Mouse (Mus musculus) neural tube, embryonic 11.5 days (tissue): ENCODE data around the gene Glmp. TPM values are rescaled to one million over a fixed set of nuclear protein-coding genes. Genes with fewer than 3 reads are reported as not detected.

Experiments used
- ATAC-seq: fragments of 200-750 bp; cut with Nextera tagmentation; 2 replicates; pipeline ENCODE4 v1.8.0; 2017; ENCODE audit warnings: moderate number of reproducible peaks, mild to moderate bottlenecking, moderate TSS enrichment, moderate library complexity; ENCODE audit not compliant: insufficient read depth, low FRiP score, low TSS enrichment
- DNase-seq: peaks from one replicate; pipeline ENCODE4 v3.0.0-alpha.2; 2015; ENCODE audit warnings: low spot score
- H3K27ac ChIP-seq: fragments of 300-500 bp; sonication (generic); 2 replicates; pipeline ENCODE4 v1.5.1; 2014; ENCODE audit warnings: low read depth, mild to moderate bottlenecking, low read length
- H3K27me3 ChIP-seq: fragments of 300-500 bp; sonication (generic); 2 replicates; pipeline ENCODE4 v1.6.1; 2014; ENCODE audit warnings: mild to moderate bottlenecking, low read length, mixed read lengths; ENCODE audit not compliant: control insufficient read depth, insufficient read depth
- H3K36me3 ChIP-seq: fragments of 300-500 bp; sonication (generic); 2 replicates; pipeline ENCODE4 v1.6.1; 2014; ENCODE audit warnings: mild to moderate bottlenecking, low read length, moderate library complexity, mixed read lengths; ENCODE audit not compliant: control insufficient read depth, insufficient read depth
- H3K4me1 ChIP-seq: fragments of 300-500 bp; sonication (generic); 2 replicates; pipeline ENCODE4 v1.6.1; 2014; ENCODE audit warnings: low read length, mixed read lengths; ENCODE audit not compliant: control insufficient read depth, insufficient read depth
- H3K4me2 ChIP-seq: fragments of 300-500 bp; sonication (generic); 2 replicates; pipeline ENCODE4 v1.6.1; 2014; ENCODE audit warnings: low read depth, mild to moderate bottlenecking, moderate library complexity
- H3K4me3 ChIP-seq: fragments of 300-500 bp; sonication (generic); 2 replicates; pipeline ENCODE4 v1.5.1; 2014; ENCODE audit warnings: low read depth, low read length
- H3K9ac ChIP-seq: fragments of 300-500 bp; sonication (generic); 2 replicates; pipeline ENCODE4 v1.6.1; 2014; ENCODE audit warnings: mild to moderate bottlenecking, low read length
- H3K9me3 ChIP-seq: fragments of 300-500 bp; sonication (generic); 2 replicates; pipeline ENCODE4 v1.6.1; 2016; ENCODE audit warnings: low read length; ENCODE audit not compliant: control insufficient read depth
- WGBS: fragments of 180-500 bp; shearing (Covaris S2); extraction: QIAGEN DNeasy Blood & Tissue Kit; methylation state at CpG from one replicate; pipeline ENCODE4 v1.1.7; 2014; 5-methylcytosine and 5-hydroxymethylcytosine counted together
- polyA plus RNA-seq: library from polyadenylated mRNA; unstranded; fragments of >200 nt; fragmentation: Nextera tagmentation; extraction: Ambion mirVana; gene quantifications from 2 replicates; pipeline ENCODE4 v1.2.1, GENCODE M21; 2014

Gene Glmp
- polyA plus RNA-seq, 1 experiment from 2014 or later = 70.5 TPM

DNA sequence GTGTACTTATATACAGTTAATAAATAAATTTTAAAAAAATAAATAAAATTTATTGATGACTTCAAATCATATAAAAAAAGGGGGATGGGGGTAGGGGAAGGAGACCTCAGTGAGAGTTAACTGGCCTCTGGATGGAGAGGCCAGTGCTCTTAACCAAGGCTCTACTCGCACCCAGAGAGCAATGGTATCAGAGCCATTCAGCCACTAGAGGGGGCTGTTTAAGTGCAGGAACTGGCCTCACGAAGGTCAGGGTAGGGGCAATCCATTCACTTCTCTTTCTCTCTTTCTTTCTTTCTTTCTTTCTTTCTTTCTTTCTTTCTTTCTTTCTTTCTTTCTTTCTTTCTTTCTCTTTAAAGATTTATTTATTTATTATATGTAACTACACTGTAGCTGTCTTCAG, 6.5 kb downstream of the Glmp start:
- no peaks in the 10 kb centered on the region; the same call in 1 of the 2 replicates for H3K36me3 ChIP-seq
- peaks cover 7% of the 10 kb centered on the region; the same call in 1 of the 2 replicates for H3K4me1 ChIP-seq
- H3K9me3 ChIP-seq = no peaks in the 10 kb centered on the region
- no peak overlapping the region for H3K27ac ChIP-seq
- no peak for ATAC-seq
- no peak overlapping the region for H3K4me3 ChIP-seq
- H3K27me3 ChIP-seq = no peaks in the 10 kb centered on the region
- 25% methylated on average over 2 of the region's 2 CpGs for WGBS
- no peak overlapping the region for H3K4me2 ChIP-seq
- H3K9ac ChIP-seq = no peak overlapping the region
- no peak for DNase-seq

DNA sequence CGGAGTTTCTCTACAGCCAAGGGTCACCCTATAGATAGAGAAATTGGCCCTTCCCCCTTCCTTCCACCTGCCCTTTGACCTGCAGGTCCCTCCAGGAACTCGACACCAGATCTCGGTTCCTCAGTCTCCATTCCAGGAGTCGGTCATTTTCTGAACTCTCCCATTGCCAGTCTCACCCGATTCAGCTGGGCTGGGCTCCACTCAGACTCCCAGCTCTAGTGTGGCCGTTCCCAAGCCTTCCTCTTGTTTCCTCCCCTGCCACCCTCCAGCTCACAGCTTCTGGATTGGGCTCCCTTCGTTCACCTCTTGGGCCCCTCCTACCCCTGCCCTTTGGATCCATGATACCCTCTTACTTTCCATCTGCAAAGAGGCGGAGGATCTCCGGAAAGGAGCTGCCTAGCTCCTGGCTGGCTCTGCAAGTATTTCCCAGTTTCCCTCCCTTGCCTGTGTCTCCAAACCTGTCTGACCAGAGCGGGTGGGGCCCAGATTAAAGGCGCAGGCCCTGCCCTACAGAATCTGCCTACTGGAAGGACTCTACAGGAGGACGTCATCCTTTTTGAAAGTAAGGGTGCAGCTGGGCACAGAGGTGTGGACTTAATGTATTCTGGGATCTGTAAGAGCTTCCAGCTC, 9.3 kb downstream of the Glmp start:
- 53% methylated on average over 12 of the region's 12 CpGs for WGBS
- Histone ChIP-seq H3K9ac (no peak overlapping the region), H3K4me2 (no peak overlapping the region), H3K27me3 (no peaks in the 10 kb centered on the region), H3K9me3 (no peaks in the 10 kb centered on the region), H3K4me3 (no peak overlapping the region), H3K27ac (no peak overlapping the region), H3K36me3 (no peaks in the 10 kb centered on the region; the same call in 1 of the 2 replicates), H3K4me1 (peaks cover 10% of the 10 kb centered on the region; the same call in 1 of the 2 replicates)
- peak; percentile 8 for DNase-seq
- no peak for ATAC-seq

DNA sequence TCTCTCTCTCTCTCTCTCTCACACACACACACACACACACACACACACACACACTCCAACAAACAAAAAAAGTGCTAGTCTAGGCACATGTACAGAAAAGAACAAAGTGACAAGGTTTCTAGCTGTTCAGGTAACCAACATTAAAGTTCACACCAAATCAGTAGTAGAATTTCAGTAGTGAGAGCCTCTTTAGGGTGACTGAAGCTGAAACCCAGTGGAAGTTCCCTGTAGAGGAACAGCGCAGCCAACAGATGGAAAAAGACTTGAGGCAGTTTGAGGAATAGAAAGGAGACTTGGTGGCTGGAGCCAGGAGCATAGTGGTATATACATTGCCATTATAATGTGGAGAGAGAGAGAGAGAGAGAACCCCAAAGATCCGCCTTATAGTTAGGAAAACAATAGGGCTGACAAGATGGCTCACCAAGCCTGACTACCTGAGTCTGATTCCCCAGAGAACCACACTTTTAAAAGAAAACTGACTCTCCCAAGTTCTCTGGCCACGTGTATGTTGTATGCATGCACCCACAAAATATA, 10.1 kb downstream of the Glmp start:
- H3K4me1 ChIP-seq = peaks cover 10% of the 10 kb centered on the region; the same call in 1 of the 2 replicates
- peak overlapping the region; percentile 63 for H3K4me3 ChIP-seq
- DNase-seq (peak; percentile 6), ATAC-seq (no peak)
- 36% methylated on average over 3 of the region's 3 CpGs for WGBS
- H3K27ac ChIP-seq = no peak overlapping the region
- H3K27me3 ChIP-seq = no peaks in the 10 kb centered on the region
- H3K36me3 ChIP-seq = no peaks in the 10 kb centered on the region
- peak overlapping the region; percentile 80 for H3K9ac ChIP-seq
- no peaks in the 10 kb centered on the region for H3K9me3 ChIP-seq
- H3K4me2 ChIP-seq = peak overlapping the region; percentile 65

DNA sequence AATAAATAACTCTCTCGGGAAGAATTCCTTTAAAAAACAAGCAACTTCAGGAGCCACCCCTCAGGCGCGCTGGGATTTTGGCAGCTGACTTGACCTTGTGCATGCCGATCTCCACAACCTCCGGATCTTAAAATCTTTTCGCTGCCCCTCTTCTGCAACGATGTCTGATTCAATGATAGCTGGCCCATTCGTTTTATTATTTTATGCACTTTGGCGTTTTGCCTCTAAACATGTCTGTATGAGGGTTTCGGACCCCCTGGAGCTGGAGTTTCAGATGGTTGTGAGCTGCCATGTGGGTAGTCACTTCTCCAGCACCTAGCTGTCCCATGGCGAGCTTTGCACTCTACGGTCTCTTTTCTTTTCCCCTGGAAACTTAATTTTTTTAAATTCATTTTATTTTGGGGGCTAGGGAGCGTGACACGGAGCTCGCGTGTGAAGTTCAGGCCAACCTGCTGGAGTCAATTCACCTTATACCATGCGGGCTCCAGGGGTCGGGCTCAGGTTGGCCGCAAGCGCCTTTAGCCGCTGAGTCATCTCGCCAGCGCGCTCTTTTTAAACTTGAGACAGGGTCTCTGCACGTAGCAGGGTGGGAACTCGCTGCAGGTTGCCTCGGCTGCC, 10.7 kb downstream of the Glmp start:
- peak overlapping the region; percentile 63 for H3K4me3 ChIP-seq
- H3K4me1 ChIP-seq = peaks cover 10% of the 10 kb centered on the region; the same call in 1 of the 2 replicates
- peak overlapping the region; percentile 65 for H3K4me2 ChIP-seq
- ATAC-seq = peak; percentile 51
- H3K27me3 ChIP-seq = no peaks in the 10 kb centered on the region
- H3K9me3 ChIP-seq = no peaks in the 10 kb centered on the region
- H3K27ac ChIP-seq = peak overlapping the region; percentile 67
- peak overlapping the region; percentile 80 for H3K9ac ChIP-seq
- DNase-seq = no peak
- H3K36me3 ChIP-seq = no peaks in the 10 kb centered on the region
- 1% methylated on average over 27 of the region's 27 CpGs for WGBS

DNA sequence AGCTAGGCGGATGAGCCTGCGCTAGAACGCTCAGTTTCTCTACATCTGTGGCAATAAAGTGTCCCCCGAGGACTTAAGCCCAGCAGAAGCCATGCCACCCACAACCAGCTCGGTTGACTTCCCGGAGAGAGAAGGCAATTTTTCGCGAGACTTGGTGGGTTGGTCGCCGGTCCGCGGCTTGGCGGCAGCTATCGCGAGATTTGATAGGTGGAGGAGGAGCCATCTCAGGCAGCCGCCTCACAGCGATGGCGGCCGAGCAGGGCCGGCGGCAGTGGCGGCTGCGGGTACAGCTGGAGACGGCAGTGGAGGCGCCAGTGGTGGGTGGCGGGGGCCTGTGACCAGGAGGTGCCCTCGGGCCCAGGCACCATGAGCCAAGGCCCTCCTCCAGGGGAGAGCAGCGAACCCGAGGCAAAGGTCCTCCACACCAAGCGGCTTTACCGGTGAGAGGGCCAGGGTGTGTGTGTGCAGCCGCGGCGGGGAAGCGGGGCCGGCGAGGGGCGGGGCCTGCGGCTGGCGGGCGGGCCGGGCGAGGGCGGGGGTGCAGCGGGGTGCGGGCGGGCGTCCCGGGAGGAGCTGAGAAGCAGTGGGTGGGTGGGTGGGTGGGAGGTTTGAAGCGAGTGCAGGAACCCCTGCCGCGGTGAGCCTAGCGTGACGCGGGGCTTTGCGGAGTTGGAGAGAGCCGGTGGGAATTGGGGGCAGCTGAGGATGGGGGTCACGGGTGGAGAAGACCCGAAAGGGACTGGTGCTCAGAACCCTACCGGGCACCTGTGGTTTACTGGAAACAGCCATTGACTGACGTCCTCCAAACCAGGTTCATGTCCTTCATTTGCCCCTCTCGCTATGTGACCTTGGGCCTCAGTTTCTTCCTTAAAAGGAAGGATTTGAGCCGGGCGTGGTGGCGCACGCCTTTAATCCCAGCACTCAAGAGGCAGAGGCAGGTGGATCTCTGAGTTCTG, 11.5 kb downstream of the Glmp start, which contains the start of the genes Tmem79 and Smg5:
TSS of gene Tmem79 (minus strand) at position 91 of the 956 bp plus-strand sequence.
TSS of gene Smg5 (plus strand) at position 203 of the 956 bp plus-strand sequence.
- H3K27me3 ChIP-seq = no peaks in the 10 kb centered on the region
- no peaks in the 10 kb centered on the region for H3K9me3 ChIP-seq
- H3K27ac ChIP-seq = peak within 1 kb of the TSS; percentile 67
- WGBS = 2% methylated on average over 46 of the region's 66 CpGs
- H3K4me3 ChIP-seq = peak within 1 kb of the TSS; percentile 63
- no peaks in the 10 kb centered on the region for H3K36me3 ChIP-seq
- H3K4me1 ChIP-seq = peaks cover 10% of the 10 kb centered on the region; the same call in 1 of the 2 replicates
- ATAC-seq = peak; percentile 92
- peak; percentile 94 for DNase-seq
- H3K9ac ChIP-seq = peak within 1 kb of the TSS; percentile 80
- H3K4me2 ChIP-seq = peak within 1 kb of the TSS; percentile 65

DNA sequence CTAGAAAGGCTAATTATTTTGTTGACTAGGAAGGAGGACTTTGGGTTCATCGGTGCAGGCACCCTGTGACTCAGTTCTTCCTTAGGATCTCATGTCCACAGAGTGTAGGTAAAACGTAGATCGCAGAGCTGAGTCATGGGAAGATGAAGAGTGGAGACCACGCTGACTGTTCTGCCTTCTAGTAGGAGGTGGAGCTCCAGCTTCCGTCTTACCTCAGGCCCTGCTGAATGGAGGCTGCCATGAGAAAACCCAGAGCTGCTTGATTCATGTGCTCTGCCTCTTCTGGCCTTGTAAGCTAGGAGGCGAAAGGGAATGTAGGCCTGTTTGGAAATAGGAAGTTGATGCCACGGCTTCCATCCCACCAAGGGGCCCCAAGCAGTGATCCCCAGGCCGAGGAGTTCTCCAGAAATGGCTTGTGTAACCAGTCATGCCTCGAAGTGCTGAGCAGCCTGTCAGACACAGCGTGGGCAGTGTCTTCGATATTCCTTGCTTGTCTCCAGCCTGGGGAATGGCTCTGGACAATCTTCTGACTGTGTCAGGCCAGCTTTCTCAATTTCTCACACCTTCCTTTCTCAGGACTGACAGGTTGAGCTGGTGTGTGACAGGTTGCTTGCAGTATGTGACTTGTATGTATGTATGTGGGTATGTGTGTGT, 12.7 kb downstream of the Glmp start:
- peaks cover 10% of the 10 kb centered on the region; the same call in 1 of the 2 replicates for H3K4me1 ChIP-seq
- peaks cover 4% of the 10 kb centered on the region; the same call in 1 of the 2 replicates for H3K36me3 ChIP-seq
- no peak overlapping the region for H3K9ac ChIP-seq
- no peak overlapping the region for H3K27ac ChIP-seq
- no peak overlapping the region for H3K4me3 ChIP-seq
- no peaks in the 10 kb centered on the region for H3K9me3 ChIP-seq
- no peaks in the 10 kb centered on the region for H3K27me3 ChIP-seq
- peak; percentile 9 for DNase-seq
- WGBS = 81% methylated on average over 11 of the region's 11 CpGs
- H3K4me2 ChIP-seq = peak overlapping the region; percentile 23; the same call in 1 of the 2 replicates
- no peak for ATAC-seq

DNA sequence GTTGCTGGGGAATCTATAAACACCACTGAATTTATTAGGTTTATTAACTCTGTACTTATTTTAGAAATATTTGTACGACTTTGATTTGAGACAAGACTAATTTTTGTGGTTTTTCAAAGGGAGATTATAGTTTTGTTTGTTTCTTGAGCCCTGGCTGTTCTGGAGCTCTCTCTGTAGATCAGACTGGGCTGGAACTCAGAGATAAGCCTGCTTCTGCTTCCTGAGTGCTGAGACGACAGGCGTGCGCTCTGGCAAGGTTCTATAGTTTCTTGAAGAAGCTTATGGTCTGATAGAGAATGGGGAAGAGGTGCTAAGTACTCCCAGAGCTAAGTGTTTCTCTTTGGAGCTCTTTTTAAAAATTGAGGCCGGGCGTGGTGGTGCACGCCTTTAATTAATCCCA, 13.5 kb downstream of the Glmp start:
- H3K9me3 ChIP-seq = no peaks in the 10 kb centered on the region
- H3K27me3 ChIP-seq = no peaks in the 10 kb centered on the region
- peaks cover 10% of the 10 kb centered on the region for H3K36me3 ChIP-seq
- H3K9ac ChIP-seq = no peak overlapping the region
- ATAC-seq (no peak), DNase-seq (peak; percentile 5)
- no peak overlapping the region for H3K27ac ChIP-seq
- peaks cover 10% of the 10 kb centered on the region; the same call in 1 of the 2 replicates for H3K4me1 ChIP-seq
- WGBS = 94% methylated on average over 7 of the region's 7 CpGs
- H3K4me2 ChIP-seq = no peak overlapping the region
- no peak overlapping the region for H3K4me3 ChIP-seq

DNA sequence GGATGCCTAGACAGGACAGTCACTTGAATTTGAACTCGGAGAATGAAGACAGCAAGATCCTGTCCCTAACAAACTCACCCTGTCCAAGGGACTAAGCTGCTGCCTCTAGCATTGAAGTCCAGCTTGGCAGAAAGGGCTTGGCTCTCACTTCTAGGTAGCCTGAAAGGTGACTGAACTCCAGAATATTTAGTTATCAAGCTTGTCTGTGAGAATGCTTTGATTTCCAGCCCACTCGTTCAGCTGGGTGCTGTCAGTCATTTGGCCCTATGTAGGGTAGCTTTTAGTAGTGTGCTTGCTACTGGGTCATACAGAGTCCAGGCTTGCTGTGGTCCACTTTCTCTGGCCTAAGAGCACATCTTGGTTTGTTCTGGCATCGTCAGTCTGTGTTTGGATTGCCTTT, 14.2 kb downstream of the Glmp start:
- no peaks in the 10 kb centered on the region for H3K27me3 ChIP-seq
- H3K9me3 ChIP-seq = no peaks in the 10 kb centered on the region
- H3K4me2 ChIP-seq = no peak overlapping the region
- peaks cover 10% of the 10 kb centered on the region; the same call in 1 of the 2 replicates for H3K4me1 ChIP-seq
- ATAC-seq (no peak), DNase-seq (peak; percentile 7)
- no peak overlapping the region for H3K4me3 ChIP-seq
- H3K36me3 ChIP-seq = peaks cover 17% of the 10 kb centered on the region
- no peak overlapping the region for H3K9ac ChIP-seq
- 79% methylated on average over 3 of the region's 3 CpGs for WGBS
- no peak overlapping the region for H3K27ac ChIP-seq
